Mouse (Mus musculus): Measurements from ENCODE around the gene Sf3a1.
A peak's percentile ranks its signal among the peaks of the same experiment; 100 is the strongest.

Sf3a1 gene

DNA sequence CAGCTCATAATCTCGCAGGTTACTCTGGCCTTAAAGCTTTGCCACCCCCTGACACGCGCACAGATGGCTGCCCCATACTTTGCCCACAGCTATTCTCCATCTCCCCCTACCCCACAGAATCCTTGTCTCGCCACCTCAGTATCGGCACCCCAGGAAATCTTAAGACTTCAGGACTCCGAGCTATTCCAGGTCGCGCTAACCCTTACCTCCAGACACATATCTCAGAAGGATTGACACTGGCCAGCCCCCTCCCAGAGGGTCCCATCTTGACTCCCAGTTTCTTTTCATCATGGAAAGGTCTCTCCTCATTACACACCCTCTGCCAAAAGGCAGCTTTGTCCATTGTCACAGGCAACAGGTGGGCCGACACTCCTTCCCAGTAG lies 27.2 kb downstream of the Sf3a1 start:
- peak; percentile 23 to 33 for DNase-seq

DNA sequence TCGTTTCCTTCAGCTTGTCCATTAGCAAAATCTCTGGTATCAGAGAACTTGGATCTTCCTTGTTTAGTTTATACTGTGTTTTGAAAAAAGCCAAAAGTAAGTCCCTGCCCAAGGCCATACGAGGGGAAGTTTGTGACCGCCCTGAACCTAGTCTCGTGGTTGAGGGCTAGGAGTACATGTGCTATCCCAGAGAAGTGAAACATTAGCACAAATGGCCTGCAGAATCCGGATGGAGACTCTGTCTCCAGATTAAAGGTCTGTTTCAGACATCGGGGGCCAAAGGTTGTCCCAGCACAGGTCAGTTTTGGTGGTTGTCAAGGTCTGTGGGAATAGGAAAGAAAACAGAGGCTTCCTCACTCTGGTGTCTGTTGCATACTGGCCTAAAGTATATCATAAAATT lies 29.0 kb downstream of the Sf3a1 start:
- no peak for DNase-seq

DNA sequence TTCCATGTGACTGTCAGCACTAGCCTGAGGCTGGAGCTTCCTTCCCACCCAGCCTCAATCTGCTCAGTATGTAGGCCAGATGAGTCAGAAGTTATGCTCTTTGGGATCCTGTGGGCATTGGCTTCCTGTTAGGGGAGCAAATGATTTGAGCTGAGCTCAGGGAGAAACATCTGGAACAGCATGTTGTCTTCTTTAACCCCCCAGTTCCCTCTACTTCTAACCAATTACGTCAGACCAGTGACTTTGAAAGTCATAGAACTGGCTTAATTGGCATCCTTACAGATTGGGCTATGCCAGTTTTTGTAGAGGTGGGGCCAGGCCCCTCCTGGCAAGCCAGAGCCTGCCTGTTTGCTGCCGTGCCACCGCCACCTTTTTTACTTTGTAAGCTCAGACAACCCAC lies 30.5 kb downstream of the Sf3a1 start:
- DNase-seq, result no peak

DNA sequence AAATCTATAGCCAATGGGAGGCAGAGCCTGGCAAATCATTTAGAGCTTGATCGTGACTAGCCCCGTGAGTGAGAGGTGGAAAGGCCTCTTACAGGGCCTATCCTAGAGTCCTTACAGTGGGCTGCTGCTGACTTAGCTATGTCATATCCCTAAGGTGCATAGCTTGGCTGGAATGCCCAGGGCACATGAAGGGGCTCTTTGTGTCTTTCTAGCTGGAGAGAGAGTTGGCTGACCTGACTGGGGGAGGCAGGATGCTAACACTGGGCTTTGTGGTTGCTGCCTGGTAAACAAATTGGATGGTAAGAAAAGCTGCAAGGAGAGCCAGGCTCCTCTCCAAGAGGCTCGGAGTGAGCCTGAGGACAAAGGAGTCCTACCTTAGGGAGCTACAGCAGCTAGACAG lies 32.6 kb downstream of the Sf3a1 start:
- DNase-seq, result no peak

DNA sequence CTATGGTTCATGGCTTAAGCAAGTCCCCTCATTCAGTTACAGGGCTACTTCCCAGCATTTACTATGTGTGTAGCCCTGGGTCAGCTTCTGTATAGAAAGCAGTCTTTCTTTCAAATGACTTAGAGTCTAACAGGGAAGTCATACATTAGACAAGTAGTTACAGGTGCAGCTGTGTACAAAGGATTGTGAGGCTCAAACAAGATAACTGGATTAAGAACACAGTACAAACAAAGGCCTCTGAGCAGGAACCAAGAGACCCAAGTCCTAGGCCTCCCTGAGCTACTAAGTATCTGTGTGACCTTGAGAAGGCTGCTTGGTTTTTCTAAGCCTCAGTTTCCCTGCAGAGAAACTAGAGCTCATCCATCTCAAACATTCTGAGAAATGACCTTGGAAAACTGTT lies 33.3 kb downstream of the Sf3a1 start:
- no peak for DNase-seq

DNA sequence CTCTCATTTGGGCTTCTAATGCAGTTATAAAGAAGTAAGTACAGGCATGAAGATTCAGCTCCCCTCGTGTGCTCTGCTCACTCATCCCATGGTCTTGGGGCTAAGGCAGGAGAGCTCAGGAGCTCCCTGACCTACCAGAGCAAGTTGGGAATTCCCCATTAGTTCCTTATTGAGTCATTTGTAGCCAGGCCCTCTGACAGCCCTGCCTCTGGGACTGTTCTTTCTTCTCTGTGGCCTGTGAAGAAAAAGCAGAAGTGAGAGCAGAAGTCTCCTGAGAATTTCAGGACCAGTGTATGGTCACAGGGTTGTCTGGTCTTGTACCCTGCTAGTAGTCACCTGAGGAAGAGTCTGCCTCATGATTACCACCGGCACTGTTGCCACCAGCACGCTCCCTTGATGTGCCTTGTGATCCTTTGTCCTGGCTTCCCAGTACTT lies 35.5 kb downstream of the Sf3a1 start:
- no peak for DNase-seq

DNA sequence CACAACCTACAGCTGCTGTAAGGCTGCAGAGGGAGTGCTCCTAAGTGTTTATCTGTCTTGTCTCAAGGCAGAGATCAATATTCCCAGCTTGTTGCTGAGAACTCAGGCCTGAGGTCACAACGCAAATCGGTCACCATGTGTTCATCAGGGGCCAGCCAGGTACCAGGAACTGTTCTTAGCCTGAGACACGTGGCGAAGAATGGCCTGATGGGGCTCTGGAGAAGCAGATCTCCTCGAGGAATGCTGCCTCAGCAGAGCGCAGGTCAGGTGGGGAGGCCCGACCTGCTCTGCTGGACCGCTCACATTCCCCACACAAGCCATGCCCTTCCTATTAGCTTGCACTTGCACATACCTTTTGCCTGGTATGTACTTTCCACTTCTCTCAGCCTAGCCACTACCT lies 36.5 kb downstream of the Sf3a1 start:
- DNase-seq, result no peak

DNA sequence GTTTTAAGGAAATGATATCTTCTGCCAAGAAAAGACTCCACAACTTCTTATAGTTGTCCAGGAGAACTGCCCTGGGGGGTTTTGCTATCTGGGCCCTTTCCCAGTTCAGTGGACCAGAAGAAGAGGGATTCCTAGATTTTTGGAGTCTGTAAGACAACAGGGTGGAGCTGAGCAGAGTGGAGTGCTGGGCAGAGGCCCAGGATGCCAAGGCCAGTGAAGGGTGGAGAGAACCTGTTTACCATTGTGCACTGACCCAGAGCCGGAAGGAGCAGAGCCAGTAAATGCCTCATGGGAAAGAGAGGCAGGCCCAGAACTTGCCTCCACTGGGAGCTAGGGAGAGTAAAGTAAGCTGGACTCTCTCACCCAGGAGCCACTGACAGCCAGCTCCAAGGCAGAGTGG lies 37.5 kb downstream of the Sf3a1 start:
- DNase-seq, result no peak

DNA sequence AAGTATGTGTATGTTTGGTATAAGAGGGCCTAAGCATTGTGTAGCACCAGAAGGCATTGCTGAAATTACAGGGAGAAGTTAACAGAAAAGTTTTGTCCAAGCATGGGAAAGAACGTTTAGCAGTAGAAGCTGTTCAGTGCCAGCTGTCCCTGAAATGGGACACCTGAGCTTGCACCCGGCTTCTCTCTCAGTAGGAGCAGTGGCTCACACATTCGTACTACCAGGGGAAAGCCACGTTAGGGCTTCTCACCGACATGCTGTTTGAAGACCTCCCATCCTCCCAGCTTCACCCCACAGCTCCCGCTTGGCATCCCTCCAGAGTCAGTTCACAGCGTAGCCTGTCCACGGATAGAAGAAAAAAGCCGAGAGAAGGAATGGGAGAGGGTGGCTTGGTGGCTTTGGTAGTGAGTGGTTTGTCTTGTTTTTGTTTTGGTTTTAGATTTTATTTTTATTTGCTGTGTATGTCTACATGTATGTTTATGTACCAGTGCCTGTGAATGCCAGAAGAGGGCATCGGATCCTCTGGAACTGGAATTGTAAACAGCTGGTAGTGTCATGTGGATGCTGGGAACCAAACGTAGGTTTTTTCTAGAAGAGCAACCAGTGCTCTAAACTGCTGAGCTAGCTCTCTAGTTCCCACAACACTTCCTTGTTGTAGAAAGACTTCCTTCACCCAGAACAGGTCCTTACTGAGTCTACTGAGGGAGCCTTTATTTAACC lies 42.0 kb downstream of the Sf3a1 start:
- DNase-seq, result no peak

DNA sequence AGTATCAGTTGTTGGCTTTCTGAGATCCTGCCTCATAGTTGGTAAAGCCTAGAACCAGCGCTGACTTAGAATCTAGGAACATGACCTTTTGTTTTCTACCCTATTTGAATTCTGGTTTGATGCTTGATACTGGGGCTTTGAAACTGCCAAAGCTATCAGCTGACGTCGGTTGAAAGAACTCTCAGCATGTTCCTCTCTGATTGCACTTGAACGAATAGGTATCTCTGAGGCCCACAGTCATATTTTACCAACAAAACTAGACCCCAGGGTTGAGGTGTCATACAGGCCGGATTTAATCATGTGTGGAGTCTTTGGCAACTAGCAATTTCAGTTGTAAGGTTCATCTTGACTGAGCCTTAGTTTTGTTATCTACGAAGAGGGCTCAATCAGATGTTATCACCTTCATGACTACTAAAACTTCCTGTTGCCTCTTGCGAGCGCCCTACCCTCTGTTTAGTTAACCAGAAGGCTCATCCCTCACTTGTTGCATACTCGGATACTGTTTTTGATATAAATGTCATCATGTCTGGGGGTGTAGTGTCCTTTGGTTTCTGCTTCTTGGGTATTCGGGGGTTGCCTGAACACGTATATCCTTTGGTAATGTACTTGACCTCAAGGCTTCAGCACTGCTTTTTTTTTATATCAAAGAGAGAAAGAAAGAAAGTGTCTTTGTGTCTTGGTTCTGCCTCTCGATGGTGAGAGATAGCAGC lies 43.0 kb downstream of the Sf3a1 start:
- DNase-seq, result no peak

DNA sequence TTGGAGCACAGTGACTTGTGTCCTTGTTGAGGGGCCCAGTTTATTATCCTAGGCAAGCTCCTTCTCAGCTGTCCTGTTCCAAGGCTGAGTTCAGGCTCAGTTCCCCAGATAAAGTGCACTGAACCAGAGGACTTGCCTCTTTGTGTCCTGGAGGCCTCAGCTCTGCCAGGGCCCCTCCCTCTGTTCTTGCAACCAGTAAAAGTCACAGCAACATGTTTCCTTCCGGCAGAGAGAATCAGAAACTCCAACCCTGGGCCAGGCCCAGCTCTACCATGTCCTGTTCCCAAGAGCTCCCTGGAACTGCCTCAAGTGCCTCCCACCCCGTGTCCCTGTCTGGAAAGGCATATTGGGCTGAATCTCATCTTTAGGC lies 43.5 kb downstream of the Sf3a1 start:
- DNase-seq, result no peak

DNA sequence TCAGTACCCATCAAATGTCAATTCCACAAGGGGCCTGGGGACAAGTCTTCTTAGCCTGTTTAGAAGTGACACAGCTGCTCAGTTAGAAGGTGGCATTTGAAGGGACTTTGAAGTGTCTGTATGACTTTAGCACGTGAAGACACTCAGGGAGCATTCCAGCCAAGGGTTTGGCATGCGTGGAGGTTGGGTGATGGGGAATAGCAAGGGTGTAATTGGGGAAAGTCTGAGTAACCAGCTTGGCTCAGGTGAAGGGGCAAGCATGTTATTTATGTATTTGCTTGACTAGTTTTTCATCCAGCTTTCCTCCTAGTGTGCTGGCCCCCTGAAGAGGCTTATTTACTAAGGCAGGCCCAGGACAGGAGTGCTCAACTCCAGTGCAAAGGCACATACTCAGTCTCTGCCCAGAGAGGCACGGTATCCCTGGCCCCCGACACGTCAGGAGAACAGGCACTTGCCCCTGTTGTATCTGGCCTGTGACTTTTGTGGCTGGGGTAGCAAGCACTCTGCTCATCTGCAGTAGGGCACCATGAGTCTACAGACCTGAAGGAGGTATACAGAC lies 45.0 kb downstream of the Sf3a1 start:
- no peak for DNase-seq

DNA sequence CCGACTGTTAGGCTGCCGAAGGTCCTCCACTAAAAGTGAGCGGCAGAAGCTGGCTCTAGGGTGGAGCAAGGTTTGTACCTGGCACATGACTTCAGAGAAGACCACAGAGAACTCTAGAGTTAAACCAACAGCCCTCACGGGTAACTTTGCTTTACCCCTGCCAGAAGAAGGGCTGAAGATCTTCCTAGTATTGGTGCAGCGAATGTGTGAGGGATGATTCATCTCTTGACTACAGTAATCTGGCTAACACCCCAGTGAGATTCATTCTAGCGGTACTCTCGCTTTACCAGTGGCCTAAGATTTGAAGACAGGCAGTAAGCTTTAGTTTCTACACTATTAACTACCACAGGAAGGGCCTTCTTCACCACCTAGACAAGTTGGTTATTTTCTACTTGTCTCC lies 45.8 kb downstream of the Sf3a1 start:
- DNase-seq, result no peak

DNA sequence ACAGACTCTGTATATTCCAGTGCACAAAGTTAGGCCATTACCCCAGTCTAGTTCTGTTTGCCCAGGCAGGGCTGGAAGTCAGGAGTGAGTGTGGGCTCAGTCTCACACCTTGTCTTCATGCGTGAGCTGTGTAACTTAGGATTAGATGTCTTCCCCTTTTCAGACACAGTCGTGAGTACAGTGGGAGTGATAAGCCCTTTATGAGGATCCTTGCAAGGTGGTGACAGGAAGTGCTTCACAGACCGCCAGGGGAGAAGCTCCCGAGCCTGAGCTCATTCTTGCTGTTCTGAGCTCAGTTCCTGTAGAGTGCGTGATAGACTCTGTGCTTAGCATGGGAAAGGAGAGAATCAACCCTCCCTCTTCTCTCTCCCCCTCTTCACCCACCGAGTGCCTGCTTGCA lies 46.4 kb downstream of the Sf3a1 start:
- DNase-seq, result no peak

DNA sequence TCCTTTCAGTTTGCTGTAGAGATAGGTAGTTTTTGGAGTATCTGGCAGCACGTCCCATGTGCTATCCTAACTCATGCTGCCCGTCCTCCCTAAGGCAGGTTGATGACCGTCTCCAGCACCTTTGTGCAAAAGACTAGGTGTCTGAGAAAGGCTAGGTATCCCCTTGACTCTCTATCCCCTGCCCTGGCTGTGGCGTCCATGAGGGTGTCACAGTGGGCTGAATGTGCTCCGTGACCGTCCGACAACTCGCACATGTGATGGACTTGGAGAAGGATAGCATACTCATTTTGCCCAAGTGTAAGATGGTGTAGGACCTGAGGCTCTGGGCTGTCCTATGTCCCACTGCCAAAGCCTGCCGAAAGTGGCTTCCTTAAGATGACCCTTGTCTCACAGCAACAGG lies 47.5 kb downstream of the Sf3a1 start:
- DNase-seq, result no peak

DNA sequence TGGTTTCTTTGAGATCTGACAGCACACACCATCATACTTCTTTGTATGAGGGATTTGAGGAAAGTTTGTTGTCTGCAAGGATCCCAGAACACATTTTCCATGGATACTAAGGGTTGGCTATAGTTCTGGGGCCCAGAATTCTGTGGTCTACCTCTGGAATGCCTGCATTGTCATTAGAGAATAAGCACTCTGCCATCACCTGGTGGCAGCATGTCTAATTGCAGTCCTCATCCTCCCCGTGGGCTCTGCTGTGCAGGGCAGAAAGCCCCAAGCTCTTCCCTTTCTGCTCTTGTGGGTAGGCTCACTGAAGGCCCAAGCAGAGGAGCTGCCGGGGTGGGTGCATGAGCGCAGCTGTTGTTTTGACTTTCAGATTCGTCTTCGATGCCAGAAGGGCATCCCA lies 49.4 kb downstream of the Sf3a1 start:
- no peak for DNase-seq

DNA sequence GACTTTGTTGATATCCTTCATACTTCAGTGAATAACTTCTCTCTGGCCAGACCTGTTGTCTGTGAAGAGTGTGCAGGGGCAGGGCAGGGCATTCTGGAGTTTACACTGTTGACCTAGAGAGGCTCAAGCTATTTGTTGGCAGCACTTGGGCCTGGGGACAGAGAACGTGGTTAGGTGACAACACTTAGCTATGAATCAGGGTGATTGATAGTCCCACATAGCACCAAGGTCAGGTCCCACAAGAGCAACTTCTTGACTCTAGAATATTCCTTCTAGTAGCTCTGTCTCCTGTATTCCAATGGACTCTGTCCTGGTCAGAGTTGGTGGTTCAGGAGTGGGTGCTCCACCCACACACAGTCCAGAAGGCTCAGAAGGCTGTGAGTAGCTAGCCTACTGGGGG lies 50.6 kb downstream of the Sf3a1 start:
- no peak for DNase-seq

DNA sequence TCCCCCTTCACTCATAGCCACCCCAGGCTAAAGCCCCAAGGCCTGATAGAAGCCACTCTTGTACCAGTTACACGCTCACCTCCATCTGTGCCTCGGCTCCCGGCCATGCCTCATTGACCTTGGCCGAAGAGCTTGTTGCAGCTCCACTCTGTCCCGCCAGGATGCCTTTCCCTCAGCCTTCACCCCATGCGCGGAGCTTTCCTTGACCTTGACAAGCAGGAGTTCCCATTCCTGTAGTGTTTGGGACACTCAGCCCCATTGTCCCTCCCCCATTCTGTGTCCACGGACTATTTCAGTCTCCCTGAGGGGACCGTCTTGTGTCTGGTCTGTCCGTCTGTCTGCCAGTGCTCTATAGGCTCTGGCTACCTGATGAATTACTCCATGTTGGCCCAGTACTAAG lies 53.0 kb downstream of the Sf3a1 start:
- no peak for DNase-seq

DNA sequence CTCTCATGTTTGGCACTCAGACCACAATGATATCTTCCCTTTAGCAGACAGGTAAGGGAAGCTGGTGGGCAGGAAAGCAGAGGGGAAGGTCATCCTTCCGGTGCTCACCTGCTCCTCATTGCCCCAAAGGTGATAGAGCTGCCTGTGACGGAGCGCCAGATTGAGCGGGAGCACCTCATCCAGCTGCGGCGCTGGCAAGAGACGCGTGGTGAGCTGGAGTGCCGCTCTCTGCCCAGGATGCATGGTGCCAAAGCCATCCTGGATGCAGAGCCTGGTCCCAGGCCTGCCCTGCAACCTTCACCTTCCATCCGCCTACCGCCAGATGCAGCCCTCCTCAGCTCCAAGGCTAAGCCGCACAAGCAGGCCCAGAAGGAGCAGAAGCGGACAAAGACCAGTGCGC lies 54.4 kb downstream of the Sf3a1 start:
- no peak for DNase-seq

DNA sequence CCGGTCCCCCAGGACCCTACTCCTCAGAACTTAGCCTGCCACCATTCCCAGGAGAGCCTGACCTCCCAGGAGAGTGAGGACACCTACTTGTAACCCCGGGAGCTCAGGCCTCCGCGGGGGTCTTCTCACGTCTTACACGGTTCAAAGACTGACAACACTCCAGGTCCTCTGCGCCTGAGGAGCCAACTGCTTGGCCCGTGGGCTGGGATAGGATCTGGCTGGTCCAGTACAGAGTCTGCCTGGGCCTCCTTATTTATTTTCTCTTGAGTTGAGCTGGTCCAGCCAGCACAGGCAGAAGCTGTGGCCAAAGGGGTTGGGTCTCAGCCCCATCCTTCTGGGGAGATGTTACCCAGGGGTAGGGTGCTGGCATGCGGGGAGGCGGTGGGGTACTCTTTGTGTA lies 54.9 kb downstream of the Sf3a1 start:
- DNase-seq, result no peak

DNA sequence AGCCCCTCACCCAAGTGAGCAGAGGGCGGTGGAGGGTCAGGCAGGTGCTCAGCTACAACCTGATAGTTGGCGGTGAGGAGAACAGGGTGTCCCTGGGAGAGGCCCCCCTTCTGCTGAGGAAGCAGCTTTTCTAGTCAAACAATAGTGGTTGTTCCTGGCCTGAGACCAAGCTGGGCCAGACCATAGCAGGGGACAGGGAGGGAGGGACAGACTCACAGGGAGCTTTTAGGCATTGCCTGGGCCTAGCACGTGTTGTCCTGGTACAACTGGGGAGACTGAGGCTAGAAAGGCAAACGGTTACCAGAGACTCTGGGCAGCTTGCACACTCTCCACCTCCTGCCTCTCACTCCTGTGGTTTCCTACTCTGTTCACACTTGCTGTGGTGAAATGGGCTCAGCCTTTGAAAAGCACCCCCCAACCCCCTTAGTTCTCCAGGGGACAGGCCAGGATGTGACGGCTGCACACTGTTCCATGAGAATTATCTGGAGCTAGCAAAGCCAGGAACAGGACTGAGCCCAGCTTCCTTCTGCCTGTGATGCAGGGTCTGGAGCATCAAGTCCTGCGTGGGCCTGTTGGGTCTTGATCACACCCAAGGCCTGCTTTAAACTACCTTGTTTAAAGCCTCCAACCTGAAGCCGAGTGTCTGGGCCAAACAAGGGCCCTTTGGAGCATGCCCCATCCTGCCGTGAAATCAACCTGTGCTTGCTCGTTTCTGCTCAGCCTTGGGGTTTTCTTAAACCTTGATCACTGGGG lies 56.3 kb downstream of the Sf3a1 start:
- no peak for DNase-seq

DNA sequence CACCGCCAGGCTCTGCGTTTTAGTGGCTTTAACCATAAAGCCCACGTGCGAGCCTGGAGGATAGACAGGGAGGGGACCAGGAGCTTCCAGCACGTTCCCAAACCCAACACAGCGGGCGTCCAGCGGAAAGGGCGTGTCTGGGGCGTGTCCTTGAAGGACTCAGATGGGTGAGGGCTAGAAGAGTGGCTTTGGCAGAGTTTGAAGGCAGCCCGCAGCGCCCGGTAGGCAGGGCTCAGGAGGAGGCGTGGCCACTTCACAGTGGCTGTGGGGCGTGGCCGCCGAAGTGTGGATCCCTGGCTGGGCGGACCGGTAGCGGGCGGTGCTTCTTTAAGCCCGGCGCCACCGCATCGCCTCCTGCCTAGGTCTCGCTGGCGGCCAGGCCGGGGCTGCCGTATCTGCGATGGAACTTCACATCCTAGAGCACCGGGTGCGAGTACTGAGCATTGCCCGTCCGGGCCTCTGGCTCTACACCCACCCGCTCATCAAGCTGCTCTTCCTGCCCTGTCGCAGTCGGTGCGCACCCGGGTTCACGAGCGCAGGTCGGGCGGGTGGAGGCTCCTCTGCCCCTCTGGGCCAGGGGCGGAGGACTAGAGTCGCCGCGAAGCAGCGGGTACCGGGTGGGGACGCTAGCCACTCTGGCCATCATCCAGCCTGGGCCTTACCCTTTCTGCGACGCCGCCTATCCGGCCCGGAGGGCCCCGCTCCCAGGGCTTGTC lies 57.9 kb downstream of the Sf3a1 start, which contains the start of gene Castor1:
Gene Castor1, plus strand, starts transcription at position 312 of the 716 bp plus-strand sequence.
- peak; percentile 41 for DNase-seq

DNA sequence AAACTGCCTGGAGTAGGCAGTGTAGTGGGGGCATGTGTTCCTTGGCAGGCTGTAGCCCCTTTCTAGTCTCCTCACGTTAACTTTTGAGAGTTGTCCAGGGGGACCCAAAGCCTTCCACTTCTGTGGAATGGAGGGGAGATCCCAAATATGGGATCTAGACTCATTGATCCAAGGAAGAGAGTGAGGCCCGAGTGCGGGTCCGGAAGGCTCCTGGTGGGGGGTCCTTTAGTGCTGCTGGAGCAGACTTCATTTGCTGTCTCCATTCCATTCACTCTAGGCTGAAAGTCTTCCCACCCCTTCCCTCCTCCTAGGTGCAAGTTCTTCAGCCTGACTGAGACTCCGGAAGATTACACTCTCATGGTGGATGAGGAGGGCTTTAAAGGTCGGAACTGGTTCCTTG lies 58.5 kb downstream of the Sf3a1 start:
- DNase-seq, result no peak

All from cerebellum, adult 18-20 months (tissue).